Mouse (Mus musculus): Measurements from ENCODE around the gene Smim5. TPM values are rescaled to one million over a fixed set of nuclear protein-coding genes. Genes with fewer than 3 reads are reported as not detected.

Smim5 gene
- polyA plus RNA-seq, 1 experiment from 2014 or later: 2.9 TPM

DNA sequence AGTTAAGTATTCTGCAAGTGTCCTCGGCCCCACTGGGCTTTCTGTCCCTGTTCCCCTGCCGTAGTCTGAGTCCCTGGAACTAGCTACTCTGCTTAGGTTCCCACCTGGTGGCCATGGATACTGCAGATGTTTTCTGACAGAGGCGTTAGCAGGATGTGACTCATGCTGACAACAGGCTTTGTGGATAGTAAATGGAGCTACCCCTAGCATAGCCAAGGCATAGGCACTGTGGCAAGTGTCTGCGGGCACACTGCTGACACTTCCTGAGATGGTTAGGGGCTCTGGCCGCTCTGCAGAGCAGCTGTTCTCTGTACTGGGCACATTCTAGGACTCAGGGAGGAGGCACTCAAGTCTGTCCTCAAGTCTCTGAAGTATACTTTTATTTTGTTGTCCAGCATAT, 54.9 kb downstream of the Smim5 start:
- Histone ChIP-seq H3K27me3 (ENCODE audit: control insufficient read depth, insufficient read depth, low read length) (no peaks in the 10 kb centered on the region), H3K9me3 (ENCODE audit: control insufficient read depth, low read length) (no peaks in the 10 kb centered on the region), H3K4me2 (replicated peaks; ENCODE audit: low read depth, low read length) (no peak overlapping the region), H3K36me3 (ENCODE audit: control insufficient read depth, insufficient read depth, low read length) (peaks cover 75% of the 10 kb centered on the region), H3K4me1 (ENCODE audit: control insufficient read depth, insufficient read depth, low read length) (no peaks in the 10 kb centered on the region), H3K4me3 (ENCODE audit: low read length) (no peak overlapping the region), H3K27ac (ENCODE audit: low read depth, low read length) (no peak overlapping the region), H3K9ac (ENCODE audit: low read depth, low read length) (no peak overlapping the region)
- 85% methylated on average over 5 of the region's 5 CpGs for WGBS
- no peak for ATAC-seq (ENCODE audit: low FRiP score, low TSS enrichment)

DNA sequence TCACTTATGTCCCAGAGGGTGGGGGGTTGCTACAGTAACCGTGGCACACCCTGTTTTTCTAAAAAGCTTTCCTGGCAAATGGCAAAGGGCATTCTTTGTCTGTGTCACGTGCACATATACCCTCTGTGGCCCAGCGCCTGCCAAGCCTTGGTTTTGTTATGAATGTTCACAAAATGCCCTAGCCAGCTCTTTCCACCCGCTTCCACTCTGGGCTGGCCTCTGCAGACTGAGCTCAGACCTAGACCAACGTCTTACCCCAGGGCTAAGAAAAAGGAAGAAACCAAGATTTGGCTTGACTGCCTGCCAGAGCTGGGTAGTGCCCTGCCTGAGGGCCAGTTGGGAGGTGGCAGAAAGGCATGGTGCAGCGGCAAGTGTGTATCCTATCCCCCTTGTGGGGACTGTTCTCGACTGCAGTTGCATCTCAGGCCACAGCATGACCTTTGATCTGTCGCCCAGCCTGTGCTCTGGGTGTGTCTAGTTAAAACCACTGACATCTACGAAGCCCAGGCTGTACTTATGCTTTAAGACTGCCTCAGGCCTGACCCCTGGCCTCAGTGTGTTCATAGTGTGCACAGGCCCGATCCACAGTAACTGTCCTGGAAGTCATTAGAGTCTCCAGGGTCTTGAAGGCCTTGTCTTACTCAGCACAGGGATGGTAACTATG, 55.6 kb downstream of the Smim5 start:
- H3K36me3 ChIP-seq (ENCODE audit: control insufficient read depth, insufficient read depth, low read length): peaks cover 78% of the 10 kb centered on the region
- WGBS: 74% methylated on average over 10 of the region's 10 CpGs
- no peaks in the 10 kb centered on the region for H3K9me3 ChIP-seq (ENCODE audit: control insufficient read depth, low read length)
- no peak overlapping the region for H3K9ac ChIP-seq (ENCODE audit: low read depth, low read length)
- no peak overlapping the region for H3K4me2 ChIP-seq (replicated peaks; ENCODE audit: low read depth, low read length)
- no peaks in the 10 kb centered on the region for H3K4me1 ChIP-seq (ENCODE audit: control insufficient read depth, insufficient read depth, low read length)
- ATAC-seq (ENCODE audit: low FRiP score, low TSS enrichment): no peak
- no peaks in the 10 kb centered on the region for H3K27me3 ChIP-seq (ENCODE audit: control insufficient read depth, insufficient read depth, low read length)
- H3K27ac ChIP-seq (ENCODE audit: low read depth, low read length): no peak overlapping the region
- no peak overlapping the region for H3K4me3 ChIP-seq (ENCODE audit: low read length)

Other genes starting within 250 kb of the Smim5 start
- gene Grb2, start 191.4 kb upstream of the Smim5 start, polyA plus RNA-seq (2014; fragmentation: Nextera tagmentation; extraction: Ambion mirVana): 47.7 and 53.0 TPM in 2 replicates
- gene Tmem94, start 134.5 kb upstream of the Smim5 start, polyA plus RNA-seq (2014; fragmentation: Nextera tagmentation; extraction: Ambion mirVana): 12.4 and 19.9 TPM in 2 replicates
- 14.2 and 17.5 TPM in 2 replicates for gene Caskin2, start 86.3 kb upstream of the Smim5 start, polyA plus RNA-seq (2014; fragmentation: Nextera tagmentation; extraction: Ambion mirVana)
- 26.2 and 34.9 TPM in 2 replicates for gene Tsen54, start 85.2 kb upstream of the Smim5 start, polyA plus RNA-seq (2014; fragmentation: Nextera tagmentation; extraction: Ambion mirVana)
- 24.3 and 28.7 TPM in 2 replicates for gene Llgl2, start 75.9 kb upstream of the Smim5 start, polyA plus RNA-seq (2014; fragmentation: Nextera tagmentation; extraction: Ambion mirVana)
- 2.8 and 5.5 TPM in 2 replicates for gene Myo15b, start 41.6 kb upstream of the Smim5 start, polyA plus RNA-seq (2014; fragmentation: Nextera tagmentation; extraction: Ambion mirVana)
- gene Smim6, start 12.1 kb downstream of the Smim5 start, polyA plus RNA-seq (2014; fragmentation: Nextera tagmentation; extraction: Ambion mirVana): 9.4 and 9.6 TPM in 2 replicates
- 41.4 and 48.1 TPM in 2 replicates for gene Sap30bp, start 33.3 kb downstream of the Smim5 start, polyA plus RNA-seq (2014; fragmentation: Nextera tagmentation; extraction: Ambion mirVana)
- 13.0 and 19.1 TPM in 2 replicates for gene Recql5, start 33.5 kb downstream of the Smim5 start, polyA plus RNA-seq (2014; fragmentation: Nextera tagmentation; extraction: Ambion mirVana)
- 1.1 and 2.1 TPM in 2 replicates for gene Itgb4, start 74.7 kb downstream of the Smim5 start, polyA plus RNA-seq (2014; fragmentation: Nextera tagmentation; extraction: Ambion mirVana)
- gene Galk1, start 112.8 kb downstream of the Smim5 start, polyA plus RNA-seq (2014; fragmentation: Nextera tagmentation; extraction: Ambion mirVana): 155 and 166 TPM in 2 replicates
- 1,830 and 1,881 TPM in 2 replicates for gene H3f3b, start 128.0 kb downstream of the Smim5 start, polyA plus RNA-seq (2014; fragmentation: Nextera tagmentation; extraction: Ambion mirVana)
- gene Unk, start 130.4 kb downstream of the Smim5 start, polyA plus RNA-seq (2014; fragmentation: Nextera tagmentation; extraction: Ambion mirVana): 24.4 and 37.2 TPM in 2 replicates
- gene Unc13d, start 178.0 kb downstream of the Smim5 start, polyA plus RNA-seq (2014; fragmentation: Nextera tagmentation; extraction: Ambion mirVana): 1.3 and 1.5 TPM in 2 replicates
- 55.2 and 80.2 TPM in 2 replicates for gene Wbp2, start 187.0 kb downstream of the Smim5 start, polyA plus RNA-seq (2014; fragmentation: Nextera tagmentation; extraction: Ambion mirVana)
- 12.2 and 12.8 TPM in 2 replicates for gene Trim47, start 227.2 kb downstream of the Smim5 start, polyA plus RNA-seq (2014; fragmentation: Nextera tagmentation; extraction: Ambion mirVana)
- gene Trim65, start 231.2 kb downstream of the Smim5 start, polyA plus RNA-seq (2014; fragmentation: Nextera tagmentation; extraction: Ambion mirVana): 3.2 and 4.1 TPM in 2 replicates
- gene Mrpl38, start 238.9 kb downstream of the Smim5 start, polyA plus RNA-seq (2014; fragmentation: Nextera tagmentation; extraction: Ambion mirVana): 111 and 114 TPM in 2 replicates